Mouse (Mus musculus) gonadal fat pad, adult 2 months (tissue): ENCODE results near the gene Agap1. TPM values are rescaled to one million over a fixed set of nuclear protein-coding genes. Genes with fewer than 3 reads are reported as not detected.

Source experiments
- DNase-seq: peaks from one replicate; pipeline ENCODE4 v3.0.0-alpha.2; 2012; ENCODE audit warnings: low read depth
- polyA plus RNA-seq: library from polyadenylated mRNA; depleted of rRNA; stranded (reverse); fragments of >200 nt; gene quantifications from 2 replicates; pipeline ENCODE4 v1.2.3, GENCODE M21; 2012

Gene Agap1
- polyA plus RNA-seq, 1 experiment: 15.8 TPM

DNA sequence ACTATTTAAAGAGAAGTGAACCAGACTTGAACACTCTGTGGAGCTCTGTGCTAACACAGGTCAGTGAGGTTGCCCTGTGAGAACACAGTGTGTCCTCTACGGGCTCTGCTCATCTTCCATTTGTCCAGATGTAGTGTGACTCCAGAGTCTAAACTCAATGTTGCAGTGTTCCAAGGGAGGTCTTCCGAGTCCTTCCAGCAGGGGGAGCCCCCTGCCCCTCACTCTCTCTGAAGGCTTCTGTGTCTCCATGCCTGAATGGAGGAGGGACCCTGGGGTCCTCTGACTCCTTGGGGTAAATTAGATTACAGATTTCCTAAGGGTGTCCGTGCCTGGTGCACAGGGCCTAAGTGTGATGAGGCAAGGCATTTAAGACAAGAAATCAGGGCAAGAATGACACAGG lies 302.9 kb downstream of the Agap1 start:
- no peak for DNase-seq

DNA sequence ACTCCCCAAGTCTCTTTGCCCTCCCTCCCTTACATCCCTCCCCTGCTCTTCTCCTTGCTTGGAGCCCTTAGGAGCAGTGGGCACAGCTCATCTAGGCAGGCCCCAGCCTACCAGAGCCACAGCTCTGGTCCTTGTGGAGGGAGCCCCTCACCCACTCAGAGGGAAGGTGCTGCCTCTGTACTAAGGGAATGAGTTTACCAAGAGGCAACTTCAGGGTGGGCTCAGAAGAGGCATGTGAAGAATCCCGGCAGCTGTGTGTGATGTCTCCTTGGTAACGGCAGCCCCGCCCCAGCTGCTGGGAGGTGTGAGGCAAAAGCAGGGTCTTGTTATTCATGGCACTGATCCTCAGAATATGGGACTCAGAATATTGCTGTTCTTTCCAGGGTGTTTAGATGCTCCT lies 309.3 kb downstream of the Agap1 start:
- no peak for DNase-seq

DNA sequence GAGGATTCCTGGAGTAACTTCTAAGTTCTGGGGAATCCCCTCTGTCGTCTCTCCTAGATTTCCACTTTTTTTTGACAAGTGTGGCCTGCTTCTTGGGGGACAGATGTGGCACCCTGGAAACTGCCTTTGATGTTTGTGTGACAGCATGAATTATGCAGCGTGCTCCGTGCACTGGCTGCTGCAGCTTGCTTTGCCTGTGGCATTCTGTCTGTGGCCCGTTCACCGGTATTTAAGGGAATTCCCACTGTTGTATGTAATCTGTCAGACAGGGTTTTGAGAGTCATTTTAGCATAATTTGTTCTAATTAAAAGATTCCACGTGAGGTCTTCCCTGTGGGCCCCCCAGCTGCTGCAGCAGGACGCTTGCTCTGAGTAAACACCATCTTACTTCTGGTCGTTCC lies 312.3 kb downstream of the Agap1 start:
- no peak for DNase-seq

DNA sequence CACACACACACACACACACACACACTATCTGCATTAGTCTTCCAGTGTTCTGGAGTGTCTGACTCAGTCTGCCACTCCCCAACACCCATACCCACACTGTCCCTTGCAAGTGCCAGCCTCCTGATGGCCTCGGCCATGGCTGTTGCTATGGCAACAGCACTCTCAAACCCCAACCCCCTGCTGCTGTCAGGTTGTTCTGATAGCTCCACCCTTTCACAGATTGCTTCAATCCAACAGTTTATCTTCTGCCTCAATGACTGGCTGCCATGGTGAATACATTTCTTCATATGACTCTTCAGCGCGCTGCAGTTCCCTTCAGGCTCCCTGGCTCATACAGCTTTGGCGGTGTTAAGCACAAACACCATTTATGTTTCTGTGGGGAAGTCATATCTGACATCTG lies 315.0 kb downstream of the Agap1 start:
- no peak for DNase-seq

DNA sequence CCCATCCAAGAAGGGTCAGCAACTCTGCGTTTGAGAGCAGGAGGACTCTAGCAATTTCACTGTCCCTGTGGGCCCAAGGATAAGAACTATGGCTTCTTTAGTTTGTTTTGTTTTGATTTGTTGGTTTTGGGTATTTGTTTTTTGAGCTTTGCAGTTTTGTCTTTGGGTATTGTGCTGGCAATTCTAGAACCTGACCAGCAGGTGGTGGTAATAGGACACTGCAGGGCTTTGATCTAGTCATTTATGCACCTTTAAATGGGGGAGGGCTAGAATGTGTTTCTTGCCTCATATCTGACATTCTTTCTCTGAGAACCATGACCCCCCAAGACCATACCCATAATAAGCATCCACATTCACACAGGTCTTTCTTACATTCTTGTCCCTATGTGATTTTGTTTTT lies 315.7 kb downstream of the Agap1 start:
- DNase-seq: no peak

DNA sequence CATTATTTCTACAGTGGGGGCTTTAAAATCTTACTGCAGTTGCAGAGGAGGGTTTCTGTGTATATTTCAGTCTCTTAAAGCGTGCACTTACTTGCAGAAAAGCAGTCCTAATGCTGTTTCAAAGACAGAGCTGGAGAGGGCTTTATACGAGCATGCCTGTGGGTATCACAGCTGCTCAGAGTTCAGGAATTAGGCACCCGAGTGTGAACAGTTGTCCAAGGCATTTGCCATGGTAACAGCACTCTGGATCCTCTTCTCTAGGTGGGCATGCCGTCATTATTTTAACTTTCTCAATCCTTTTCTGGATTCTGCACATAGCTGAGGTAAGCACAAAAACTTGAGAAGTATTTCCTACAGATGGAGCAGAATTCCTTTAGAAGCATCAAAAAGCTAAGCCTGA lies 321.1 kb downstream of the Agap1 start:
- DNase-seq: no peak

DNA sequence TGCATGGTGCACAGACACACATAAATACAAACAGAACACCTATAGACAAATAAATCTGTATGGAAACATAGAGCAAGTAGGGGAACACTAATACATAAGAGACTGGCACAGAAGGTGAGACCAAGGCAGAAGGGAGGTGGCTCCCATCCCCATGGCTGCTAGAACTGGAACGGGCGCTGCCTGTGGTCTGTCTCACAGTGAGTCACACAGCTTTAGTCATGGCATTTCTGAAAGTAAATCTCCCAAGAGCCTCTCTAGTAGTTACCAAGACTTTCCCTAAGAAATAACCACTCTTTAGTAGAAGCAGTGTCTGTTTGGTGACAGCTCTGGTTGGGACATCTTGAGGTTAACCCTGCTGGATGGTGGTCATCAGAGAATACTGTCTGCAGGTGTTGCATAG lies 326.1 kb downstream of the Agap1 start:
- DNase-seq: no peak

DNA sequence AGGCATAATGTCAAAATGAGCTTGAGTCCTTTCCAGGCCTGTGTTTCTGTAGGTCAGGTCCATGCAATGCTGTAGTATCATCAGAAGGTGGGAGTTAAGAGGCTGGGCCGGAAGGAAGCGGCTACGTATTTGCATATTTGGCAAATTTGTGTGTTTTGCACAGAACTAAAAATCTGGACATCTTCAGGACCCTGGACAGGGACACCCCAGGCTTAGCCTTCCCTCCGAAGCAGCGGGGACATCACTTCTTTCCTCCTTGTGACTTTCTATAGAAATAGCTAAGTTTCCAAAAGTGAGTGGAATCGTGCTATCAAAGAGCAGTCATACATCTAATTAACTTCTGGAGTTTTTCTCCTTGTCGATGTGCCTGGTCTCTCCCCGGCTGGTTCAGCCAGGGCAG lies 327.3 kb downstream of the Agap1 start:
- no peak for DNase-seq

DNA sequence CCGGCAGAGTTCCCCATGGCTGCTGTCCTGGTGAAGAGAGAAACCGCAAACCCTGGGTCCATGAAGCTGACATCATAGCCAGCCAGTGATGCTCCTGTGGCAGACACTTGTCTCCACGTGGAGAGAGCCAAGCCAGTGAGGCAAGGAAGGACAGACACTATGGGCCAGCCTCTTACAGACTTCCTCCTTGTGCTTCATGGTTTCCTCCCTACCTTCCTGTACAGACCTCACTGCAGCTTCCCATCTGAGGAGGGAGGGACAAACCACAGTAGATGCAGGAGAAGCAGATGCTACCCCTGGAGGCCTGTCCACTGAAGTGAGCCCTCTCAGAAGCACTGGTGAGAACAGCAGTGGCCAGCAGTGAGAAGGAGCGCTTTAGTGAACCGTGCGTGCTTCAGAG lies 332.2 kb downstream of the Agap1 start:
- no peak for DNase-seq

DNA sequence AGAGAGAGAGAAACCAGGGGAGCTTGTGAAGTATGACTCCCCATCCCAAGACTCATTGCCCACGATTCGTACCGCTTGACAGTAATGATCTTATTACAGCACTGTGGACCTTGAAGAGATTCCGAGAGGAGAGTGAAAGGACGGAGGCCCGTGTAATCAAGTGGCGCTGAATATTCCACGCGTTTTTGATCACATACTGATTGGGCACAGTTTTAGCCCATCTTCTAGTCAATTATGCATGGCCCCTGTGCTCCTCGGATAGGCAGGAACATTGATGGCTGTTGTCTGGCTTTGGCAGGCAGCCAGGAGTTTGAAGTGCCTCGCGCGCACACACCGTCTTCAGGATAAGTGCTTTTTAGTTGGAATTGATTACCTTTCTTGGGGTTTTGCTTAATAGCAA lies 344.1 kb downstream of the Agap1 start:
- no peak for DNase-seq

DNA sequence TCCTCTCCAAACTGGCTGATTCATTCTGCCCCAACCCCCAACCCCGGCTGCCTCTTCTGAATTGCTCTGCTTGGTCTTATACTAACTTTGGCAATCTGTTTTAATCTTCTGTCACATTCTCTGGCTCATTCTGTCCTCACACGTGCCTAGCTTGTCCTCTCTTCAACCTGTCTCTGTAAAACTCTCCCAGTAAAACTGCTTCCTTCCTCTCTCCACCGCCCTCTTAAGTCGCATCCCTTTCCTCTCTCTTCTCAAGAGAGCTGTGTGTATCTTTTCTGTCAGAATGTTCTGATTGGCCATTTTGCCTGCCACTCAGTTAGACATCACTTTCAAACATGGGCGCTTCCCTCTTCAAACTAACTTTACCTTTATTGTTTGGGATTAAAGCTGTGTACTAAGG lies 346.9 kb downstream of the Agap1 start:
- no peak for DNase-seq

DNA sequence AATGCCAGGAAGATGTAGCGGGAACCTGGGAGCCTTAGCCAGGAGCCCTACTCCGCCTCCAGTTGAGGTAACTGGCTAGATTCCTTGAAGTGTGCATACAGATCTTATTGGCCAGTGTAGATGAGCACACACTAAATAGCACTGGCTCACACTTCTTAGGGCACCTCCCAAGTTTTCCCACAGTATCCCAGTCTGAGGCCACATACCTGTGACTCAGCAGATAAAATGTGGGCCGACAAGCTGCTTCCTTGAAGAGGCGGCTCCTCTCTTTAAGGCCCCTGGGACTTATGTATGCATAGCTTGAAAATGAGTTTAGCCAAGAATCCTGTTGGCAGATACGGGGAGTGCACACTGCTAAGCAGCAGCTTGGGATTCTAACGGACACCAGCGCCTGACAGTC lies 350.4 kb downstream of the Agap1 start:
- no peak for DNase-seq

DNA sequence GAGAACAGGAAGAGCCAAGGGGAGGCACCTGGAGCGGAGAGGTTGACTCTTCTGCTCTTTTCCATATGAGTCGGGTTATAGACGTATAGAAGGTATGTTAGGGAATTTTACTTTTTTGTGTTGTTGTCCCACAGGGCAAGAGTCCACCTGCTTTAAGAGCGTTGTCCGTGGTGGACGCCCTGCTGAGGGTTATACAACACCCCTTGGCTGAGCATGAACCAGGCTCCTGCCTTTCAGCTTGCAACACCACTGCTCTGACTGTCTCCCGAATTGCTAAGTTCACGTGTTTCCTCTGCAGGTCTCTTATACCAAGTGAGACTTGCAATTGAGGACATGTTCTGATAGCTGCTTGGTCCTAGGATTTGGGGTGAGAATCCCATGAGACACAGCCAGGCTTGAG lies 358.2 kb downstream of the Agap1 start:
- no peak for DNase-seq

DNA sequence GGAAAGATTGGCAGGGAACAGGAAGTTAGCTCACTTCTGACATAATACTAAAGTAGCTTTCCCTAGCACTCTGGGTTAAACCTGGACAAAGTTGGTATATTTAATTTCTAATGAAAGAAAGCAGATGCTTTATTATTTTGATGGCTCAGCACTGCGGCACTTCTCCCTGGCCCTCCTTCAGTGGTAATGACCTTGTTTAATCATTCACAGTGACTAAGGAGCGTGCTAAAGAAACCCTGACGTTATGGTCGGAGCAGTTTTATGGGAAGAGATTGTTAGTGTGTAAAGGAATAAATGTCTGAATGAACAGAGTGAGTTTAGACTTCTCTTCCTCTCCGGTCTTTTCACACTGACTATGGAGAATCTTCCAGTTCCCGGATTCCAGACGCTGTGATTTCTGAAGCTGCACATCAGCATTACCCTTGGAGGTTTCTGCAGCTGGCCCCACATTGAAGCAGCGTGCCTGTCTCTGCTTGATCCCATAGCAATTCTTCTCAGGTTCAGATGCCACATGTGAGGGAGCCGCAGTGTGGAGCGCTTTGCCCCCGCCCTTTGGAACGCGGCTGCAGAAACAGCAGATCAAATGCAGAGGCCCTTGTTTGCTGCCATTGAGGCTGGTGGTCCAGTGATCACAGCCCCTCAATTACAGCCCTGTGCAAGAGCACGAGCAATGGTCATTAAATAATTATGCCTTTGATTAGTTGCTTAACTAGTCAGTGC lies 362.0 kb downstream of the Agap1 start:
- DNase-seq: no peak

DNA sequence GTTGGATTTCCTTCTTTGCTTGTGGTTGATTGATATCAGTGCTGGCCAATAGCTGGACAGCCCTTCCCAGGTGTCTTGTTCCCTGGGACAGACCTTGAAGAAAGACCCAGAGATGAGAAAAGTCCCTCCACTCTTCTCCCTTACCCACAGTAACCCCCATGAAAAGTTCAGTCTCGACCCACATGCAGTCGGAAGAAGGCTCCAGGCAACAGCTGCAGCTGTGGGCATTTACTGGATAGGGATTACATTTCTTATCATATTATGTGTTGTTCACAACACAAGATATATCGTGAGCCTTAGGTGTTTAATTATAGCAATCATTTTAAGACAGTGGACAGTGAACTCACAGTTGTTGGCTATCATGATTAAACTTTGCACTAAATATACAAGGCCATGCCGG lies 367.2 kb downstream of the Agap1 start:
- no peak for DNase-seq

DNA sequence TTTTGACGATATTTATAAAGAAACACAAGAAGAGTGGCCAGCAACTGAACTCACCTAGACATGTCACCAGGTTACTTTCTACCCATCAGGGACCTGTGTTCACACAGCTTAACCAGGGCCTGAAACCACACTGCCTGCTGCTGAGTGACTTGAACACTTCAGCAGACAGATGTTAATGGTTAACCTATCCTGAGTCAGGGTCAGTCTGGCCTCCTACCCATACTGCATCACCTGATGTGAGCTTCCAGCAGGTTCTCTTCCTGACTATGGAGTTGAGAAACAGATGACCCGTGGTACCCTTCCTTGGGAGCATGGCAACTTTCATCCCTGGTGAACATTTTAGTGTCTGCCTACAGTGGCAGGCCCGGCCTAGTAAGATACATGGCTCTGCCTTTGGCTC lies 367.8 kb downstream of the Agap1 start:
- no peak for DNase-seq

DNA sequence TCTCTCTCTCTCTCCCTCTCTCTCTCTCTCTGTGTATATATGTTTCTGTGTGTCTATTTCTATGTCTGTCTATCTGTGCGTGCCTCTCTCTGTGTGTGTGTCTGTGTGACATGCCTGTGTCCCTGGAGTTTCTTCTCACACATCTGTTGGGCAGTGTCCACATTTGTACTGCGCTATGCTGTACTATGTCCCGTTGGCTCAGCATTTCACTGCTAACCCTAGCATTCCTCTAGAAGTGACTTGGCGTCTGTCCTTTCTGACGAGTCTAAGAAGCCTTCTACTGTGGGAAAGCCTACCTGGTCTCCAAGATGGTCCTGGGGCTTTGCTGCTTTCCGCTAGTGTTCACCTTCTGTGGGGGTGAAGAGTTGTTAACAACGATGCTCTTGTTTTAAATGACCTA lies 368.4 kb downstream of the Agap1 start:
- DNase-seq: no peak

DNA sequence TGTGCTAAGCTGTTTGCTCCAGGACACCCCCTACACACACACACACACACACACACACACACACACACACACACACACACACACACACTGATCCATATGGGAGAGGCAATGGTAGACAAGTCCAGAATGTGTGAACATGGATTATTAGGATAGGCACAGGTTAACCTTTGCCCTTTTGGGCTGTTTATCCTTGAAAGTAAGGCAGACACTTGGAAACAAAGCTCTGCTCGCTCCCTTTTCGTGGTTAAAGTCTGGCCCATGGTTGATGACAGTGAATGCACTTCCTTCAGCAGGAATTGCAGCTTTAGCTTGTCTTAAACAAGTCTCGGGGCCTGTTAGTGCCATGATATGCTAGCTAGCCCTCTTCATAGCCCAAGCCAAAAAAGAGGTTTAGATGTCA lies 372.4 kb downstream of the Agap1 start:
- DNase-seq: no peak

DNA sequence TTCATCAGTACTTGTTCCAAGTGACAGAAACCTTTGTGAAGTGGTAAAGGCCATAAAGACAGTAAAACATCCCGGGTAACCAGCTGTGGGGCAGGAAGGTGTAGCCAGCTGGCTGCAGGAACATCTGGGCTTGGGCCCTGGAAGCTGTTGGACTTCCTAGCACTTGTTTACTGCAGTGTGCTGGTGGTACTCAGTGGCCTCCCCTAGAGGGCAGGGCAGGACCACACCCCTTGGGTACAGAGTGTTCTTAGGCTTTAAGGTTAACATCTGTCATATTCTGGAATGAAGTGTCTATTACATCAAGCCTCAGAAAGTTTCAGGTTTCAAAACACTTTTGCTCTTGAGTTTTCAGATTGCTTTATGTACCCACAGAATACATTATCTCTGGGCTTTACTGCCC lies 376.5 kb downstream of the Agap1 start:
- DNase-seq: no peak

DNA sequence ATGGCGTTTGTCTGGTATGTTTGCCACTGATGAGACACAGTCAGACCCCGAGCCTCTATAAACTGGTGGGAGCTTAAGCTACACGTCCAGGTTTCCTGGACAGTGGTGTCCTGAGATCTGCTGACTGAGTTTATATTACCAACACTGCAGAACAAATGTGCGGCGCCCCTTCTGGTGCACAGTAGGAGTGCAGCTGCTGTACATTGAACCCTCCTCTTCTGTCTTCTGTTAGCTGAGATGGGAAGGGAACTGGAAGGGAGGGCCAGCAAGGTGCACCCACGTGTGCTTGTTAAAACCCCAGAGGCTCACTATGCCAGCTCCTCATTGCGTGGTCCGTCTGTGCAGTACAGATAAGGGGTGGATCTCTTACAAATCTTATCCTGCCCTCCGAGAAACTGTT lies 389.5 kb downstream of the Agap1 start:
- DNase-seq: no peak

DNA sequence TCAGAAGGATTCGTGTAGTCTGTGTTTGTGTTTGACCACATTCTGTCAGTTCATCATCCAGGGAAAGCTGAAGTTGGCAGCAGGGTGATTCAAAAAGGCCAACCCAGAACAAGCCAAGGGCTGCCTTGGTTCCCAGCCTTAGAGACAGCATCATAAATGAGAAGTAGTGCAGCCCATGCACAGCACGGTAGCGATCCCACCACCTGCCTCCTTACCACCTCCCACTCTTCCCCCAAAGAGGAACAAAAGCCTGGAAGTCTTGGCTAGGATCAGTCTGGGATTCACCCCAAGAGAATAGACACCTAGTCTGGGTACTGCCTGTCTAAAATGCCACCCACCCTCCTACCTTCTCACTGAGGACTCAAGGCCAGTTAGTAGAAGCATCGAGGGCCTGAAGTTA lies 390.9 kb downstream of the Agap1 start:
- DNase-seq: no peak

DNA sequence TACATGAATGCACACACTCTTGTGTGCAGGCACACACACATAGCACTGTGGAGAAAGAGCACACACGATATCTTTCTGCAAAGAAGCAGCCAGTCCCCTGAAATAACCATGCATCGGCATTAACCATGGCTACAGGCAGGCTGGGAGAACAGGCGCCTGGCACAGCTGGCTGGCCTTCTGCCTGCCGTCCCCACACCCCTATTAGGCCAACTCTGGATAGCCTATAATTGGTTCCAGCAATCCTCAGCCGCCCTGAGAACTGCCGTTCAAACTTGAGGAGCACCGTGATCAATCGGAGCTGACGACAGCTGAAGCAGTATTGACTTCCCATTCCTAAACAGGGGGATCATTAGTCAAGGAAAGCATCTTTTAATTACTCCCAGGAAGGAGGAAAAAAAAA lies 391.5 kb downstream of the Agap1 start:
- no peak for DNase-seq

DNA sequence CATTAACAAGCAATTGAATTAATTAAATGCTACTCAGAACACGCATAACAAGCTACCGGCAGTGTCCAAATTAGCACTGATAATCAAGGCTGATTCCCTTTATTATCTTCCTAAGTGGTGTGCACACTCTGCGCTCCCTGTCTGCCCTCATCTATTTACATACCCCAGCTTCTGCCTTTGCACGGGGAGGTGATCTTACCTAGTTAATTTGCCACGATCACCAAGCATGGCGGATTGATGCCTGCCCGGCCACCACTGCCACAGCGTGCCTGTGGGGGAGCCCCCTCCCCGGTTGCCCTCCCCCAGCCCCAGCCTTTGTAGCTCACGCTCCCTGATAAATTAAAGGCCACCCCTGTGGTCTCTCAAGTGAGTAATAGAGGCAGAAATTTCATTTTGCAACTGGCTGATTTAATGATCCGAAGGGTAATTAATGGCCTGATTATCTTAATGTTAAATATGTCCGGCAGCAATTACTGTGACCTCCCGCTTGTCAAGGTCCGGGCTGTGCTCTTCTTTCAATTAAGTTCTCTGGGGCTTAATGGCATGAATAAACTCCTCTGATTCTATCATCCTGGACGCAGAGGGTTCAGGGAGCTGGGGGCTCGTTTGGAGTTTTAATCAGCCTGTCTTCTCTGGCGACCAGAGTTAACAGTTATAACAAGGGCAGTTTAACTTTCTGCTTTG lies 393.9 kb downstream of the Agap1 start:
- no peak for DNase-seq
